Mouse (Mus musculus) stomach, embryonic 15.5 days (tissue): ENCODE data around the gene Gm21477. TPM values are rescaled to one million over a fixed set of nuclear protein-coding genes. Genes with fewer than 3 reads are reported as not detected.
"Not testable (repeated sequence)": the region's sequence is repeated elsewhere in the genome, so short reads cannot be mapped to it uniquely, and the experiment has no call there.

Experiments
- ATAC-seq: fragments of 200-750 bp; cut with Nextera tagmentation; 2 replicates; pipeline ENCODE4 v1.8.0; 2017; ENCODE audit warnings: low read depth, moderate number of reproducible peaks, moderate TSS enrichment; ENCODE audit not compliant: insufficient read depth, low FRiP score
- H3K27ac ChIP-seq: fragments of 300-500 bp; sonication (generic); 2 replicates; pipeline ENCODE4 v1.5.1; 2015; ENCODE audit warnings: mild to moderate bottlenecking, inconsistent platforms
- H3K27me3 ChIP-seq: fragments of 300-500 bp; sonication (generic); replicated peaks from 2 replicates; pipeline ENCODE4 v1.6.1; 2015; ENCODE audit warnings: inconsistent platforms
- H3K36me3 ChIP-seq: fragments of 300-500 bp; sonication (generic); 2 replicates; pipeline ENCODE4 v1.6.1; 2015; ENCODE audit warnings: inconsistent platforms
- H3K4me1 ChIP-seq: fragments of 300-500 bp; sonication (generic); 2 replicates; pipeline ENCODE4 v1.6.1; 2015; ENCODE audit warnings: inconsistent platforms
- H3K4me2 ChIP-seq: fragments of 300-500 bp; sonication (generic); 2 replicates; pipeline ENCODE4 v1.6.1; 2015; ENCODE audit warnings: mild to moderate bottlenecking, inconsistent platforms
- H3K4me3 ChIP-seq: fragments of 300-500 bp; sonication (generic); replicated peaks from 2 replicates; pipeline ENCODE4 v1.5.1; 2015; ENCODE audit warnings: inconsistent platforms
- H3K9ac ChIP-seq: fragments of 300-500 bp; sonication (generic); 2 replicates; pipeline ENCODE4 v1.6.1; 2015; ENCODE audit warnings: inconsistent platforms
- H3K9me3 ChIP-seq: fragments of 300-500 bp; sonication (generic); 2 replicates; pipeline ENCODE4 v1.6.1; 2016; ENCODE audit warnings: inconsistent platforms
- WGBS: fragments of 180-500 bp; shearing (Covaris S2); methylation state at CpG from one replicate; pipeline ENCODE4 v1.1.7; 2015; 5-methylcytosine and 5-hydroxymethylcytosine counted together
- polyA plus RNA-seq: library from polyadenylated mRNA; unstranded; fragments of >200 nt; fragmentation: Nextera tagmentation; extraction: Ambion mirVana; gene quantifications from 2 replicates; pipeline ENCODE4 v1.2.1, GENCODE M21; 2015

The Gm21477 gene
- not detected in 2 replicates for polyA plus RNA-seq

DNA sequence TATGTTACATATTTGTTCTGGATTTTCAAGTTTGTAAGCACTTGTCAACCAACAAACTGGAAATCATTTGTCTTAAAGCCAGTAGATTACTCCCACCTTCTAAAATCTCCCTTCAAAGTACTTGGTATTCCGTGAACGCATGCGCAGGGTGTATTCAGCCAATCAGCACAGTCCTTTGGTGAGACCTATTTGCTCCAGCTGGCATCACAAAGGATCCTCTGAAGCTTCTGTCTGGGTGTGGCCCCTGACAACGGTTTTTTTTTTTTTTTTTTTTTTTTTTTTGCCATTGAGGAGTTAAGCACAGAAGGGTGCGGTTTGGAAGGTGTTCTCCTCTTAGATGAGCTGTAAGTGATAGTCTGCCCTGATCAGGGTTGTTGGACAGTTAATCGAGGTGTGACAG lies at the start of gene Gm21477:
TSS of gene Gm21477 (plus strand) at position 301 of the 400 bp plus-strand sequence.
- H3K27ac ChIP-seq, H3K4me1 ChIP-seq, H3K27me3 ChIP-seq, H3K4me2 ChIP-seq, H3K9me3 ChIP-seq, H3K36me3 ChIP-seq, ATAC-seq, H3K4me3 ChIP-seq, H3K9ac ChIP-seq: not testable (repeated sequence)
- no CpG with 5 or more reads among the region's 6 CpGs for WGBS
